33 mouse cellular contexts compared by ENCODE assay signal in genomic region chr19:4240247-4240668, GRCm38 (mm10). TPM values are rescaled to one million over a fixed set of nuclear protein-coding genes. Genes with fewer than 3 reads are reported as not detected.
DNase-seq lines count a peak whose midpoint lies in the region; ATAC-seq lines count a peak whose summit lies in the region.
"Had no signal": no experiment of that assay in that cellular context is flagged by ENCODE, and none has a peak within 500 bp of the region (broad histone marks: within the 10 kb centered on the region; RNA-seq: fewer than 3 reads in every experiment).

No protein-coding gene starts in this region.

- ATAC-seq in liver, embryonic 16.5 days (ENCODE audit: low read depth): 0 out of 2 replicates have a peak, but pooled peaks have one; percentile 32
- no peak for ATAC-seq in liver, embryonic 11.5 days (replicated peaks; ENCODE audit: low FRiP score)
- peak; percentile 67 for ATAC-seq in limb, embryonic 11.5 days (ENCODE audit: insufficient number of reproducible peaks, low FRiP score, low TSS enrichment, low read depth)
- ATAC-seq in hindbrain, embryonic 13.5 days (ENCODE audit: low FRiP score): no peak
- ATAC-seq in inflammation-experienced regulatory T-cells, adult 6 months: no peak
- ATAC-seq: forebrain, embryonic 16.5 days; hindbrain, postnatal 0 days; intestine, embryonic 16.5 days; midbrain, embryonic 13.5 days had no signal

- no peak overlapping the region for H3K4me3 ChIP-seq in liver, embryonic 16.5 days (ENCODE audit: low read depth, low read length)
- no peak overlapping the region for H3K4me3 ChIP-seq in liver, embryonic 11.5 days (ENCODE audit: low read depth, low read length)
- no peak overlapping the region for H3K4me3 ChIP-seq in limb, embryonic 11.5 days (ENCODE audit: low read depth, low read length)
- no peak overlapping the region for H3K4me3 ChIP-seq in hindbrain, embryonic 13.5 days
- H3K4me3 ChIP-seq: erythroblast, embryonic 14.5 days; heart, embryonic 10.5 days; heart, embryonic 15.5 days; layer of hippocampus, adult 2 months; liver, embryonic 13.5 days; lung, embryonic 15.5 days; midbrain, embryonic 13.5 days; stomach, embryonic 15.5 days had no signal

- 40% methylated on average over 8 of the region's 8 CpGs for WGBS in liver, embryonic 16.5 days (ENCODE audit: insufficient replicate concordance)
- WGBS in liver, embryonic 11.5 days: 53% methylated on average over 8 of the region's 8 CpGs
- 31% methylated on average over 8 of the region's 8 CpGs for WGBS in limb, embryonic 11.5 days
- 74% methylated on average over 8 of the region's 8 CpGs for WGBS in hindbrain, embryonic 13.5 days

- H3K27ac ChIP-seq in liver, embryonic 16.5 days (ENCODE audit: low read length): no peak overlapping the region
- no peak overlapping the region for H3K27ac ChIP-seq in liver, embryonic 11.5 days (ENCODE audit: low read depth, low read length)
- no peak overlapping the region for H3K27ac ChIP-seq in limb, embryonic 11.5 days (replicated peaks; ENCODE audit: low read depth, low read length)
- H3K27ac ChIP-seq in hindbrain, embryonic 13.5 days: no peak overlapping the region
- H3K27ac ChIP-seq: heart, embryonic 10.5 days; heart, embryonic 15.5 days; hindbrain, postnatal 0 days; layer of hippocampus, adult 2 months; liver, embryonic 13.5 days; lung, embryonic 15.5 days; midbrain, embryonic 13.5 days; stomach, embryonic 15.5 days had no signal

- no peaks in the 10 kb centered on the region for H3K9me3 ChIP-seq in liver, embryonic 16.5 days (replicated peaks; ENCODE audit: control insufficient read depth, low read length)
- no peaks in the 10 kb centered on the region for H3K9me3 ChIP-seq in liver, embryonic 11.5 days (ENCODE audit: control insufficient read depth, low read length)
- no peaks in the 10 kb centered on the region for H3K9me3 ChIP-seq in limb, embryonic 11.5 days (ENCODE audit: control insufficient read depth, low read length)
- H3K9me3 ChIP-seq in hindbrain, embryonic 13.5 days: no peaks in the 10 kb centered on the region
- H3K9me3 ChIP-seq: heart, embryonic 10.5 days; heart, embryonic 15.5 days; liver, embryonic 13.5 days; lung, embryonic 15.5 days; midbrain, embryonic 13.5 days; stomach, embryonic 15.5 days had no signal

- DNase-seq in liver, embryonic 11.5 days (ENCODE audit: low spot score): no peak
- peak; percentile 59 for DNase-seq in NIH3T3 (ENCODE audit: low read depth)
- peak; percentile 66 for DNase-seq in embryo, embryonic 10.5 days (ENCODE audit: low spot score)
- peak; percentile 57 for DNase-seq in limb, embryonic 11.5 days (ENCODE audit: low spot score)
- DNase-seq in layer of hippocampus, adult 9-11 months: no peak
- DNase-seq: adrenal gland, adult 8-10 months; cerebellum, adult 8-10 months; cerebellum, postnatal 25 days; kidney, adult 9 months; kidney, postnatal 36 days; liver, embryonic 13.5 days; lung, postnatal 36 days; retina, postnatal 1 day; right cerebral cortex, postnatal 25 days; thymus, postnatal 36 days had no signal

- no peaks in the 10 kb centered on the region for H3K4me1 ChIP-seq in liver, embryonic 16.5 days (ENCODE audit: control insufficient read depth, low read depth, low read length)
- no peaks in the 10 kb centered on the region for H3K4me1 ChIP-seq in liver, embryonic 11.5 days (replicated peaks; ENCODE audit: control insufficient read depth, insufficient read depth, low read length)
- H3K4me1 ChIP-seq in limb, embryonic 11.5 days (ENCODE audit: control insufficient read depth, insufficient read depth, low read length): peaks cover 10% of the 10 kb centered on the region
- no peaks in the 10 kb centered on the region for H3K4me1 ChIP-seq in hindbrain, embryonic 13.5 days (replicated peaks)
- H3K4me1 ChIP-seq: heart, embryonic 15.5 days; lung, embryonic 15.5 days; midbrain, embryonic 13.5 days; stomach, embryonic 15.5 days had no signal

- H3K36me3 ChIP-seq in liver, embryonic 16.5 days (ENCODE audit: control insufficient read depth, insufficient read depth): no peaks in the 10 kb centered on the region
- H3K36me3 ChIP-seq in liver, embryonic 11.5 days (ENCODE audit: control insufficient read depth, insufficient read depth, low read length): no peaks in the 10 kb centered on the region
- H3K36me3 ChIP-seq in limb, embryonic 11.5 days (ENCODE audit: control insufficient read depth, insufficient read depth, low read length): no peaks in the 10 kb centered on the region
- H3K36me3 ChIP-seq in hindbrain, embryonic 13.5 days: no peaks in the 10 kb centered on the region
- H3K36me3 ChIP-seq: heart, embryonic 10.5 days; heart, embryonic 15.5 days; liver, embryonic 13.5 days; lung, embryonic 15.5 days; midbrain, embryonic 13.5 days; stomach, embryonic 15.5 days had no signal

- H3K27me3 ChIP-seq in liver, embryonic 16.5 days (ENCODE audit: control insufficient read depth, insufficient read depth, low read depth, low read length): no peaks in the 10 kb centered on the region
- no peaks in the 10 kb centered on the region for H3K27me3 ChIP-seq in liver, embryonic 11.5 days (replicated peaks; ENCODE audit: control insufficient read depth, insufficient read depth, low read length)
- no peaks in the 10 kb centered on the region for H3K27me3 ChIP-seq in limb, embryonic 11.5 days (ENCODE audit: control insufficient read depth, insufficient read depth, low read length)
- H3K27me3 ChIP-seq in hindbrain, embryonic 13.5 days: no peaks in the 10 kb centered on the region
- H3K27me3 ChIP-seq: heart, embryonic 15.5 days; lung, embryonic 15.5 days; midbrain, embryonic 13.5 days; stomach, embryonic 15.5 days had no signal

- no peak overlapping the region for H3K4me2 ChIP-seq in liver, embryonic 16.5 days (ENCODE audit: low read depth, low read length)
- H3K4me2 ChIP-seq in liver, embryonic 11.5 days: no peak overlapping the region
- no peak overlapping the region for H3K4me2 ChIP-seq in limb, embryonic 11.5 days (ENCODE audit: low read depth, severe bottlenecking)
- no peak overlapping the region for H3K4me2 ChIP-seq in hindbrain, embryonic 13.5 days
- H3K4me2 ChIP-seq: heart, embryonic 15.5 days; liver, embryonic 13.5 days; lung, embryonic 15.5 days; midbrain, embryonic 13.5 days; stomach, embryonic 15.5 days had no signal

- no peak overlapping the region for H3K9ac ChIP-seq in liver, embryonic 16.5 days (ENCODE audit: low read depth, low read length)
- H3K9ac ChIP-seq in liver, embryonic 11.5 days (ENCODE audit: low read depth, low read length): no peak overlapping the region
- no peak overlapping the region for H3K9ac ChIP-seq in limb, embryonic 11.5 days (ENCODE audit: low read length)
- H3K9ac ChIP-seq in hindbrain, embryonic 13.5 days: no peak overlapping the region
- H3K9ac ChIP-seq: heart, embryonic 15.5 days; liver, embryonic 13.5 days; lung, embryonic 15.5 days; midbrain, embryonic 13.5 days; stomach, embryonic 15.5 days had no signal

RNA-seq across cellular contexts. Expression of gene Pold4, which starts 8.6 kb away (rescaled TPM):
- polyA plus RNA-seq in liver, embryonic 16.5 days (2015; fragmentation: Nextera tagmentation; extraction: Ambion mirVana): 12.2 and 14.8 TPM in 2 replicates
- 22.1 and 24.9 TPM in 2 replicates for polyA plus RNA-seq in liver, embryonic 11.5 days (2014; fragmentation: Nextera tagmentation; extraction: Ambion mirVana)
- polyA plus RNA-seq in limb, embryonic 11.5 days (2014; fragmentation: Nextera tagmentation; extraction: Ambion mirVana): 11.5 and 12.6 TPM in 2 replicates
- 19.7 and 20.2 TPM in 2 replicates for polyA plus RNA-seq in hindbrain, embryonic 13.5 days (2015; fragmentation: Nextera tagmentation; extraction: Ambion mirVana)
- 100 to 1,000 TPM in 2 of 3 experiments, 10 to 100 TPM in 1; 96.4 to 134 (median 118) TPM for polyA plus RNA-seq in inflammation-experienced regulatory T-cells, adult 6 months (2017; shearing (Covaris generic))

RNA-seq across cellular contexts. Expression of gene AC109138.7, which starts 26.1 kb away (rescaled TPM):
- polyA plus RNA-seq in liver, embryonic 16.5 days (2015; fragmentation: Nextera tagmentation; extraction: Ambion mirVana): not detected in 2 replicates
- not detected in 2 replicates for polyA plus RNA-seq in liver, embryonic 11.5 days (2014; fragmentation: Nextera tagmentation; extraction: Ambion mirVana)
- polyA plus RNA-seq in limb, embryonic 11.5 days (2014; fragmentation: Nextera tagmentation; extraction: Ambion mirVana): not detected in 2 replicates
- polyA plus RNA-seq in hindbrain, embryonic 13.5 days (2015; fragmentation: Nextera tagmentation; extraction: Ambion mirVana): not detected in 2 replicates
- polyA plus RNA-seq in inflammation-experienced regulatory T-cells, adult 6 months (2017; shearing (Covaris generic)): not detected
- polyA plus RNA-seq: embryonic facial prominence, embryonic 14.5 days; erythroblast, embryonic 14.5 days; forebrain, embryonic 11.5 days; forebrain, embryonic 16.5 days; gonadal fat pad, adult 2 months; heart, embryonic 10.5 days; heart, embryonic 15.5 days; hindbrain, embryonic 11.5 days; hindbrain, postnatal 0 days; intestine, embryonic 16.5 days; liver, embryonic 13.5 days; lung, embryonic 15.5 days; midbrain, embryonic 13.5 days; neural tube, embryonic 14.5 days; stomach, embryonic 15.5 days had no signal

RNA-seq across cellular contexts. Expression of gene Clcf1, which starts 26.2 kb away (rescaled TPM):
- 0.39 and 0.61 TPM in 2 replicates for polyA plus RNA-seq in liver, embryonic 16.5 days (2015; fragmentation: Nextera tagmentation; extraction: Ambion mirVana)
- 1.9 and 2.4 TPM in 2 replicates for polyA plus RNA-seq in liver, embryonic 11.5 days (2014; fragmentation: Nextera tagmentation; extraction: Ambion mirVana)
- 5.0 and 7.4 TPM in 2 replicates for polyA plus RNA-seq in limb, embryonic 11.5 days (2014; fragmentation: Nextera tagmentation; extraction: Ambion mirVana)
- 0.58 and 1.0 TPM in 2 replicates for polyA plus RNA-seq in hindbrain, embryonic 13.5 days (2015; fragmentation: Nextera tagmentation; extraction: Ambion mirVana)
- 10 to 100 TPM; 13.4 to 51.6 (median 33.9) TPM for polyA plus RNA-seq in inflammation-experienced regulatory T-cells, adult 6 months (2017; shearing (Covaris generic))
- polyA plus RNA-seq: erythroblast, embryonic 14.5 days had no signal

RNA-seq across cellular contexts. Expression of gene Ssh3, which starts 28.7 kb away (rescaled TPM):
- polyA plus RNA-seq in liver, embryonic 16.5 days (2015; fragmentation: Nextera tagmentation; extraction: Ambion mirVana): 2.1 TPM in 2 replicates
- polyA plus RNA-seq in liver, embryonic 11.5 days (2014; fragmentation: Nextera tagmentation; extraction: Ambion mirVana): 3.2 and 3.3 TPM in 2 replicates
- 4.2 and 4.4 TPM in 2 replicates for polyA plus RNA-seq in limb, embryonic 11.5 days (2014; fragmentation: Nextera tagmentation; extraction: Ambion mirVana)
- 10.4 and 10.6 TPM in 2 replicates for polyA plus RNA-seq in hindbrain, embryonic 13.5 days (2015; fragmentation: Nextera tagmentation; extraction: Ambion mirVana)
- 10 to 100 TPM in 2 of 3 experiments, 1 to 10 TPM in 1; 9.6 to 14.5 (median 13.6) TPM for polyA plus RNA-seq in inflammation-experienced regulatory T-cells, adult 6 months (2017; shearing (Covaris generic))

RNA-seq across cellular contexts. Expression of gene Rad9a, which starts 38.8 kb away (rescaled TPM):
- 14.1 and 14.2 TPM in 2 replicates for polyA plus RNA-seq in liver, embryonic 16.5 days (2015; fragmentation: Nextera tagmentation; extraction: Ambion mirVana)
- 35.7 and 38.8 TPM in 2 replicates for polyA plus RNA-seq in liver, embryonic 11.5 days (2014; fragmentation: Nextera tagmentation; extraction: Ambion mirVana)
- 52.5 and 54.9 TPM in 2 replicates for polyA plus RNA-seq in limb, embryonic 11.5 days (2014; fragmentation: Nextera tagmentation; extraction: Ambion mirVana)
- 20.4 and 24.6 TPM in 2 replicates for polyA plus RNA-seq in hindbrain, embryonic 13.5 days (2015; fragmentation: Nextera tagmentation; extraction: Ambion mirVana)
- polyA plus RNA-seq in inflammation-experienced regulatory T-cells, adult 6 months (2017; shearing (Covaris generic)): 10 to 100 TPM; 43.6 to 63.0 (median 59.1) TPM

Comparison
In these comparisons a context has a peak if more than half of its experiments do, and no peak if none do; other contexts are left out.
1. ATAC-seq: peak in liver, embryonic 16.5 days (single experiment) and limb, embryonic 11.5 days (single experiment); none in liver, embryonic 11.5 days (single experiment), hindbrain, embryonic 13.5 days (single experiment) and inflammation-experienced regulatory T-cells, adult 6 months (single experiment).
2. DNase-seq: peak in NIH3T3 (single experiment), embryo, embryonic 10.5 days (single experiment) and limb, embryonic 11.5 days (single experiment); none in liver, embryonic 11.5 days (single experiment) and layer of hippocampus, adult 9-11 months (single experiment).